Mouse (Mus musculus) stomach, postnatal 0 days (tissue): ENCODE data around the gene Rbms1.

Source experiments
- CTCF ChIP-seq: IDR thresholded peaks from 2 replicates; pipeline ENCODE4 v1.5.1; 2016; ENCODE audit warnings: antibody characterized with exemption, low read depth, mild to moderate bottlenecking, moderate library complexity
- EP300 ChIP-seq: optimal IDR thresholded peaks from 2 replicates; pipeline ENCODE3; 2016; ENCODE audit warnings: antibody characterized with exemption

- no peak for TF ChIP-seq CTCF
- no peak for TF ChIP-seq EP300
Observed at GRCm38 (mm10) chr2:60927906-60928775, 34.9 kb downstream of the Rbms1 start.
